Mouse (Mus musculus) MEL (cell line): ENCODE results near the gene Rpl6. TPM values are rescaled to one million over a fixed set of nuclear protein-coding genes. Genes with fewer than 3 reads are reported as not detected.

Experiments
- DNase-seq: peaks from one replicate; pipeline ENCODE4 v3.0.0; 2011; ENCODE audit warnings: low read depth, low spot score
- H3K27ac ChIP-seq: 2 replicates; pipeline ENCODE4 v1.5.1; 2012; ENCODE audit warnings: low read depth, mild to moderate bottlenecking, control low read depth, low read length, moderate library complexity; ENCODE audit not compliant: control insufficient read depth
- H3K27me3 ChIP-seq, 2 experiments: fragments of 150-350 bp in 1 of 2; sonication (generic) in 1 of 2; 2 replicates each; pipeline ENCODE4 v1.6.1; 2012; ENCODE audit warnings: low read length in 2 of 2, mild to moderate bottlenecking in 2 of 2, improper control_type of control experiment in 1 of 2, moderate library complexity in 1 of 2; ENCODE audit not compliant: insufficient read depth in 2 of 2, control insufficient read depth in 1 of 2
- H3K36me3 ChIP-seq, 2 experiments: 2 replicates each; pipeline ENCODE4 v1.6.1; 2012 to 2014; ENCODE audit warnings: low read length in 2 of 2, improper control_type of control experiment in 1 of 2, inconsistent platforms in 1 of 2, mild to moderate bottlenecking in 1 of 2; ENCODE audit not compliant: insufficient read depth in 2 of 2, control insufficient read depth in 1 of 2
- H3K4me1 ChIP-seq, 2 experiments: fragments of 150-350 bp in 1 of 2; sonication (generic) in 1 of 2; 2 replicates each; pipeline ENCODE4 v1.6.1; 2012; ENCODE audit warnings: low read length in 2 of 2, improper control_type of control experiment in 1 of 2, mild to moderate bottlenecking in 1 of 2; ENCODE audit not compliant: insufficient read depth in 2 of 2, control insufficient read depth in 1 of 2
- H3K4me3 ChIP-seq, 2 experiments: fragments of 150-350 bp in 1 of 2; sonication (generic) in 1 of 2; 2 replicates each; pipeline ENCODE4 v1.5.1; 2012; ENCODE audit warnings: low read depth in 2 of 2, low read length in 2 of 2, mild to moderate bottlenecking in 2 of 2, moderate library complexity in 2 of 2, control low read depth in 1 of 2, improper control_type of control experiment in 1 of 2; ENCODE audit not compliant: control insufficient read depth in 1 of 2, insufficient read depth in 1 of 2
- H3K79me2 ChIP-seq: 2 replicates; pipeline ENCODE4 v1.6.1; 2012; ENCODE audit warnings: mild to moderate bottlenecking, low read length, moderate library complexity; ENCODE audit not compliant: control insufficient read depth, poor library complexity, insufficient read depth
- H3K9ac ChIP-seq: 2 replicates; pipeline ENCODE4 v1.6.1; 2012; ENCODE audit warnings: low read depth, mild to moderate bottlenecking, control low read depth, low read length, moderate library complexity; ENCODE audit not compliant: control insufficient read depth, poor library complexity, severe bottlenecking
- H3K9me3 ChIP-seq: fragments of 150-350 bp; sonication (generic); replicated peaks from 2 replicates; pipeline ENCODE4 v1.6.1; 2012; ENCODE audit warnings: mild to moderate bottlenecking, low read length, improper control_type of control experiment, moderate library complexity; ENCODE audit not compliant: insufficient read depth
- E2F4 ChIP-seq: IDR thresholded peaks from 2 replicates; pipeline ENCODE4 v1.6.1; 2011; ENCODE audit warnings: low read depth, low read length, improper control_type of control experiment, borderline replicate concordance
- ELF1 ChIP-seq: IDR thresholded peaks from 2 replicates; pipeline ENCODE4 v1.6.1; 2014; ENCODE audit warnings: low read depth, mild to moderate bottlenecking, inconsistent platforms, low read length, improper control_type of control experiment, moderate library complexity
- ETS1 ChIP-seq: IDR thresholded peaks from 2 replicates; pipeline ENCODE4 v1.6.1; 2012; ENCODE audit warnings: low read depth, mild to moderate bottlenecking, inconsistent platforms, low read length, improper control_type of control experiment, moderate library complexity
- GATA1 ChIP-seq: IDR thresholded peaks from 2 replicates; pipeline ENCODE4 v1.6.1; 2011; ENCODE audit warnings: low read depth, low read length, improper control_type of control experiment
- JUND ChIP-seq: IDR thresholded peaks from 2 replicates; pipeline ENCODE4 v1.6.1; 2011; ENCODE audit warnings: low read depth, mild to moderate bottlenecking, improper control_type of control experiment, low read length
- KAT2A ChIP-seq: conservative IDR thresholded peaks from 2 replicates; pipeline ENCODE4 v1.6.1; 2012; ENCODE audit warnings: low read depth, low read length, improper control_type of control experiment, inconsistent platforms
- MEF2A ChIP-seq: IDR thresholded peaks from 2 replicates; pipeline ENCODE4 v1.6.1; 2014; ENCODE audit warnings: low read depth, mild to moderate bottlenecking, inconsistent platforms, low read length, improper control_type of control experiment; ENCODE audit not compliant: poor library complexity, insufficient replicate concordance, severe bottlenecking; ENCODE audit errors: extremely low read depth
- MXI1 ChIP-seq: IDR thresholded peaks from 2 replicates; pipeline ENCODE4 v1.6.1; 2011; ENCODE audit warnings: mild to moderate bottlenecking, low read depth, low read length, improper control_type of control experiment
- MYC ChIP-seq: IDR thresholded peaks from 2 replicates; pipeline ENCODE4 v1.6.1; 2011; ENCODE audit warnings: low read depth, mild to moderate bottlenecking, low read length, improper control_type of control experiment, moderate library complexity
- NELFE ChIP-seq: IDR thresholded peaks from 2 replicates; pipeline ENCODE4 v1.6.1; 2011; ENCODE audit warnings: low read depth, low read length, improper control_type of control experiment
- POLR2A ChIP-seq, 2 experiments: IDR thresholded peaks; 2 replicates each; pipeline ENCODE4 v1.6.1; 2011 to 2012; ENCODE audit warnings: low read length in 2 of 2, mild to moderate bottlenecking in 2 of 2, control low read depth in 1 of 2, improper control_type of control experiment in 1 of 2, low read depth in 1 of 2, moderate library complexity in 1 of 2; ENCODE audit not compliant: control insufficient read depth in 1 of 2, insufficient read depth in 1 of 2, poor library complexity in 1 of 2
- POLR2AphosphoS5 ChIP-seq: IDR thresholded peaks from 2 replicates; pipeline ENCODE4 v1.6.1; 2012; ENCODE audit warnings: low read depth, borderline replicate concordance, mild to moderate bottlenecking, inconsistent platforms, low read length, moderate library complexity, mixed read lengths
- RCOR1 ChIP-seq: IDR thresholded peaks from 2 replicates; pipeline ENCODE4 v1.6.1; 2012; ENCODE audit warnings: low read depth, mild to moderate bottlenecking, inconsistent platforms, low read length, improper control_type of control experiment
- TBP ChIP-seq: IDR thresholded peaks from 2 replicates; pipeline ENCODE4 v1.8.0; 2011; ENCODE audit warnings: low read depth, low read length, improper control_type of control experiment
- USF2 ChIP-seq, 2 experiments: IDR thresholded peaks; 2 replicates each; pipeline ENCODE4 v1.6.1; 2011 to 2012; ENCODE audit warnings: improper control_type of control experiment in 2 of 2, low read length in 2 of 2, borderline replicate concordance in 1 of 2, inconsistent platforms in 1 of 2, low read depth in 1 of 2, mild to moderate bottlenecking in 1 of 2; ENCODE audit not compliant: insufficient read depth in 1 of 2
- polyA plus RNA-seq, 2 experiments: library from polyadenylated mRNA; stranded (reverse) in 1 of 2; unstranded in 1 of 2; fragments of >175 nt in 1 of 2; fragments of >200 nt in 1 of 2; gene quantifications; 2 replicates each; pipeline versions ENCODE4 v1.2.1 to v1.2.4; 2012; ENCODE audit warnings: low replicate concordance in 2 of 2, low read depth in 1 of 2; ENCODE audit not compliant: insufficient read length in 2 of 2, insufficient read depth in 1 of 2, missing spikeins in 1 of 2
- total RNA-seq: library from RNA; depleted of rRNA; stranded (reverse); fragments of 300-350 nt; gene quantifications from 2 replicates; pipeline ENCODE4 v1.2.3, GENCODE M21; 2012

The Rpl6 gene
- total and polyA plus RNA-seq, 3 experiments = 850 to 2,901 (median 2,779) TPM

DNA sequence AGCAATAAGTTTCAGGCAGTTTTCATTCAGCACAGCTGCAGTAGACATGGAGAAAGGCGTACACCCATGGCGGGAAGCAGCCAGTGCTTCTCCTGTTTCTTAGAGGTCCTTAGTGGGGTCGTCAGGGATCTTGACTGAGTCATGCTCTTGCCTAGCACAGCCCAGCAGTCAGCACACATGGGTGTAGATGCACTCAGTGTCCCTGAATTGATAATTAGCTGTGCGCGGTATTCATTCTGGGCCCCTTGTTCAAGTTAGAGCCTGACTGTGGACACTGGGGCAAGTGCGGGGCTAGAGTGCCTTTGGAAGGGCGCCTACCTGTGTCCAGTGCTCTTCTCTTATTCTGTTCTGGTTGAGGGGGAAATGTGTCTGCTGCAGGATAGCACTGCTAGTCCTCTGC is 40.9 kb downstream of the Rpl6 start:
- peaks cover 15% of the 10 kb centered on the region; the same call in 1 of the 2 replicates for H3K79me2 ChIP-seq
- H3K9ac ChIP-seq = no peak overlapping the region
- no peaks in the 10 kb centered on the region for H3K27me3 ChIP-seq
- H3K4me3 ChIP-seq = no peak overlapping the region
- H3K9me3 ChIP-seq = no peaks in the 10 kb centered on the region
- TF ChIP-seq JUND (no peak), MYC (no peak)
- H3K36me3 ChIP-seq = peaks cover 0 to 49% of the 10 kb centered on the region in 2 experiments; a peak in 2 of 4 replicates
- DNase-seq = no peak
- no peak overlapping the region; the same call in 1 of the 2 replicates for H3K27ac ChIP-seq
- peaks cover 46 to 49% of the 10 kb centered on the region in 2 experiments for H3K4me1 ChIP-seq

DNA sequence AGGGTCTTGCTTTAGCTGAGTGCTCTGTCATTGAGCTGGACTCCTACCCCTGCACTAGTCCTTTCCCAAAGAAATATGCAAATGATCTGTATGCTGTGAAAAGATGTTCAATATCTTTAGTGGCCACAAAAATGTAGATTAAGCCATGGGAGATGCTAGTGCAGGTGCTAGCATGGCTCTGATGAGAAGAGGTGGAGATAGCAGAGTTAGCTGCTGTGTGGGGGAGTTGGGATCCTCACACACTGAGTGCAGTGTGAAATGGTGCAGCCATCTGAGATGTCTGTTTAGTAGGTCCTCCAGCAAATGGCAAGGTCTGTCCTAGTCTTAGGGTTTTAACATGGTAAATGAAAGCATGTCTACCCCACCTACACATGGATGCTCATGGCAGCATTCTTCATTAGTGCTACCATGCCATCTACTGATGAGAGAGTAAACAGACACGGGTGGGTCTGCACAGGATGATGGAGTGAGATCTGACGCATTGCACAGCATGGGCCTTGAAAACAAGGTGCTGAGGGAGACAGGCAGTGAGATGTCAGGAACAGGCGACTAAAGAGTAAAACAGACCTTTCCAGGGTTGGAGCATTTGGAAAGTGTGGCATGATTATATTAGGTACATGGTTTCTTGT is 44.6 kb downstream of the Rpl6 start:
- Histone ChIP-seq H3K4me1 (peaks cover 18% of the 10 kb centered on the region in 2 experiments), H3K27ac (no peak overlapping the region), H3K36me3 (peaks cover 0 to 16% of the 10 kb centered on the region in 2 experiments; a peak in 3 of 4 replicates), H3K9me3 (no peaks in the 10 kb centered on the region), H3K9ac (no peak overlapping the region), H3K79me2 (peaks cover 7% of the 10 kb centered on the region; the same call in 1 of the 2 replicates), H3K4me3 (no peak overlapping the region), H3K27me3 (no peaks in the 10 kb centered on the region)
- TF ChIP-seq RCOR1 (no peak), POLR2AphosphoS5 (no peak), MEF2A (no peak)
- DNase-seq = no peak

DNA sequence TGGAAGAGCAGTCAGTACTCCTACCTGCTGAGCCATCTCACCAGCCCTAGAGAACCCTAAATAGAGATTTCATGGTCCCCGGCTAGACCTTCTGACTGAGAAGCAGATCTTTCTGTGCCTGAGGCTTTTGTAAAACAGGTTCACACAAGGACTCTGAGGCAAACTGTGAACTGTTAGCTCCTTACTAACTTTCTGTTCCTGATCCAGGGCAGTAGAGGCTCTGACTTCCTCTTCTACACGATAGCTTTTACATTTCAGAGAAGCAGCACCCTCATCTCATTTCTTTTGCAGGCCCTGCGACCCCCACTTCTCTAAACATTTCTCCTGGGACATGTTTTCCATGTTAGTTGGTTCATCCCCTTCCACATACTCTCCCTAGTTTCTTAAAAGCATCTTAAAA is 45.4 kb downstream of the Rpl6 start:
- H3K79me2 ChIP-seq = peaks cover 7% of the 10 kb centered on the region; the same call in 1 of the 2 replicates
- TF ChIP-seq TBP = 0 out of 2 replicates have a peak, but pooled peaks have one; percentile 26
- no peak for TF ChIP-seq NELFE
- no peaks in the 10 kb centered on the region for H3K27me3 ChIP-seq
- no peaks in the 10 kb centered on the region for H3K9me3 ChIP-seq
- DNase-seq = peak; percentile 52
- peaks cover 11% of the 10 kb centered on the region in 2 experiments for H3K4me1 ChIP-seq
- no peak overlapping the region for H3K4me3 ChIP-seq
- H3K36me3 ChIP-seq = peaks cover 0 to 8% of the 10 kb centered on the region in 2 experiments; a peak in 3 of 4 replicates
- H3K9ac ChIP-seq = no peak overlapping the region
- peak overlapping the region; percentile 7; the same call in 1 of the 2 replicates for H3K27ac ChIP-seq

- no peak overlapping the region for H3K9ac ChIP-seq
- no peaks in the 10 kb centered on the region; the same call in 1 of the 2 replicates for H3K79me2 ChIP-seq
- H3K4me3 ChIP-seq = no peak overlapping the region
- peaks cover 3 to 4% of the 10 kb centered on the region in 2 experiments; a peak in 3 of 4 replicates for H3K36me3 ChIP-seq
- H3K9me3 ChIP-seq = no peaks in the 10 kb centered on the region
- no peak overlapping the region for H3K27ac ChIP-seq
- H3K4me1 ChIP-seq = peaks cover 4 to 11% of the 10 kb centered on the region in 2 experiments; a peak in 3 of 4 replicates
- no peak for TF ChIP-seq ELF1
- TF ChIP-seq ETS1 = no peak
- TF ChIP-seq NELFE = no peak
- TF ChIP-seq E2F4 = no peak
- TF ChIP-seq POLR2A (IDR thresholded peaks at IDR 0.05; ENCODE audit: control insufficient read depth in 1 of 2, insufficient read depth in 1 of 2, low read depth in 1 of 2, low read length in 2 of 2, poor library complexity in 1 of 2) = no peak
- TF ChIP-seq USF2 (IDR thresholded peaks at IDR 0.05; ENCODE audit: borderline replicate concordance in 1 of 2, insufficient read depth in 1 of 2, low read depth in 1 of 2, low read length in 2 of 2) = no peak
- TF ChIP-seq MEF2A = no peak
- no peak for TF ChIP-seq MXI1
- TF ChIP-seq POLR2AphosphoS5 = no peak
- no peak for TF ChIP-seq GATA1
- no peak for TF ChIP-seq KAT2A
- no peaks in the 10 kb centered on the region for H3K27me3 ChIP-seq
- no peak for DNase-seq
These were observed 47.5 kb downstream of the Rpl6 start for GRCm38 (mm10) chr5:121251813-121252212.
